Mouse (Mus musculus) MN1 (cell line): ENCODE results near the gene Gm12790.
"Not testable (repeated sequence)": the region's sequence is repeated elsewhere in the genome, so short reads cannot be mapped to it uniquely, and the experiment has no call there.

Source experiments
- DNase-seq: peaks from one replicate; pipeline ENCODE4 v3.0.0-alpha.2; 2016; ENCODE audit warnings: low spot score

The Gm12790 gene

DNA sequence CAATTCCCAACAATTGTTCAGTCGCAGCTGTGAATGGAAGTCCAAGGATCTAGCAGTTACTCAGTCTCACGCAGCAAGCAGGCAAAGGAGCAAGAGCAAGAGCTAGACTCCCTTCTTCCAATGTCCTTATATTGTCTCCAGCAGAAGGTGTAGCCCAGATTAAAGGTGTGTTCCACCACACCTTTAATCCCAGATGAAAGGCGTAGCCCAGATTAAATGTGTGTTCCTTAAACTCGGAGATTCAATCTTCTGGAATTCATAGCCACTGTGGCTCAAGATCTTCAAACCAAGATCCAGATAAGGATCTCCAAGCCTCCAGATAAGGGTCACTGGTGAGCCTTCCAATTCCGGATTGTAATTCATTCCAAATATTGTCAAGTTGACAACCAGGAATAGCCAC is at the start of gene Gm12790:
Gene Gm12790, minus strand, starts transcription at position 101 of the 400 bp plus-strand sequence.
- DNase-seq = not testable (repeated sequence)

GRCm38 (mm10) chr4:102026619-102027018 is 45.8 kb upstream of the Gm12790 start:
- no peak for DNase-seq

GRCm38 (mm10) chr4:101998267-101998922 is 17.5 kb upstream of the Gm12790 start:
- DNase-seq = peak; percentile 63

DNA sequence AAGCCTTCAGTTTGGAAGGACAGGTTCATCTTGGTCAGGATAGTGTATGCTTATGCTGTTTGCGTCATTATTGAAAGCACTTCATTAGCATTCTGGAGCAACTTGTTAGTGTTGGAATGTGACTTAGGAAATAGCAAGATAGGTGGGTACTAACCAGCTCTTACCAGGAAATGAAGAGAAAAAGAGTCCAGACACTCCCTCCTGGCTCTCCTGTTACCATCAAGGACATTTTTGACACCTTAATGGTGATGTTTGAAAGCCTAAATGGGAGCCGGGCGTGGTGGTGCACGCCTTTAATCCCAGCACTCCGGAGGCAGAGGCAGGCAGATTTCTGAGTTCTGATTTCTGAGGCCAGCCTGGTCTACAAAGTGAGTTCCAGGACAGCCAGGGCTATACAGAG is 16.6 kb upstream of the Gm12790 start:
- DNase-seq = no peak

DNA sequence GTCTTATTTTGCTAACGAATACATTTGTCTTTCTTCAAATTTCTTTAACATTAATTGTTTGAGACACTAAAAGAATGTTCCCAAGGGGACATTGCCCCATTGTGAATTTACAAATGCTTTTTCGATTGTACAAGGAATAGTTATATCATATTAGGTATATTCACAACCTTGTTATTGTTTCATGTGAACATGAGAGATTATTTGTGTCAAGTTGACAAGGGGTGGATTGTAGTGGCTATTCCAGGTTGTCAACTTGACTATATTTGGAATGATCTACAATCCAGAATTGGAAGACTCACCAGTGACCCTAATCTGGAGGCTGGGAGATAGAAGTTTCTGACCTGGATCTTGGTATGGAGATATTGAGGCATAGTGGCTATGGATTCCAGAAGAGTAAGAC is 5.5 kb upstream of the Gm12790 start, which contains the start of gene Gm12789:
Gene Gm12789, plus strand, starts transcription at position 301 of the 400 bp plus-strand sequence.
- DNase-seq = not testable (repeated sequence)

- DNase-seq = no peak
These were observed 4.8 kb upstream of the Gm12790 start for GRCm38 (mm10) chr4:101985678-101986077.

- DNase-seq = not testable (repeated sequence)
These were observed 40.7 kb downstream of the Gm12790 start, which contains the start of gene Gm12794 for GRCm38 (mm10) chr4:101940107-101940506. Gene Gm12794, plus strand, starts transcription at chr4:101940407.
